Mouse (Mus musculus): ENCODE results near the gene Tdgf1. TPM values are rescaled to one million over a fixed set of nuclear protein-coding genes. Genes with fewer than 3 reads are reported as not detected.

Tdgf1 gene
- polyA plus RNA-seq, 1 experiment from 2014 or later, result 0.63 TPM

DNA sequence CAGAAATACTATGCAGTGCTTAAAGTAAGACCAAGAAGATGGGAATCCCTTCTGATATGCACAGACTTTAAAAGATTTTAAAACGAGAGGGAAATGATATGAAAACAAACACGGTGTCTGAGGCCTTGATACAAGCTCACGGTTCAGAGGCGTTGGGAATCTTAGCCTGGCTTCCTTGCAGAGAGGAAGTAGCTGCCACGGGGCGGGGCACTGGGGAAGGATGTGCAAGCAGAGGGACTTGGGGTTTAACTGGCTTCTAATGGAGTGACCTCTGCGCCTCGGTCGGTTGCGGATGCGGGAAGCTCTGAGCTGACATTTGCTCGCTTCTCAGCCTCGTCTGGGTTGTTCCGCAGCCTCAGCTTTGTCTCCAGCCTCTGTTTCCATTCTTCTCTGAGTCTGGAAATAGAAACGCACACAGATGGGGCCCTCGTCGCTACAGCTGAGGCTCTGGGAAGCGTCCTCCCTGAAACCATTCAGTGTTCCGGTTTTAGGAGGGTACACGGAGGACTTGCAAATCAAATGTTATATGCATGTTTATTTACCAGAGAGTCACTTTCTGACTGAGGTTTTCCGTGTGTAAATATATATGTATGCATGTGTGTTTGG, 31.2 kb downstream of the Tdgf1 start:
- no peak for ATAC-seq (ENCODE audit: low read depth)
- H3K36me3 ChIP-seq (ENCODE audit: control insufficient read depth, insufficient read depth, low read length), result no peaks in the 10 kb centered on the region
- WGBS, result 58% methylated on average over 21 of the region's 21 CpGs
- H3K27me3 ChIP-seq (replicated peaks; ENCODE audit: control insufficient read depth, insufficient read depth, low read length), result no peaks in the 10 kb centered on the region
- no peak overlapping the region for H3K4me3 ChIP-seq (ENCODE audit: low read depth, low read length)
- no peak overlapping the region for H3K9ac ChIP-seq (ENCODE audit: low read depth, low read length)
- H3K4me1 ChIP-seq (ENCODE audit: control insufficient read depth, insufficient read depth, low read length), result no peaks in the 10 kb centered on the region
- H3K4me2 ChIP-seq (ENCODE audit: low read depth, low read length), result no peak overlapping the region
- DNase-seq (ENCODE audit: low spot score), result no peak
- no peak overlapping the region for H3K27ac ChIP-seq (replicated peaks; ENCODE audit: low read depth, low read length)
- no peaks in the 10 kb centered on the region for H3K9me3 ChIP-seq (ENCODE audit: control insufficient read depth, low read length)

DNA sequence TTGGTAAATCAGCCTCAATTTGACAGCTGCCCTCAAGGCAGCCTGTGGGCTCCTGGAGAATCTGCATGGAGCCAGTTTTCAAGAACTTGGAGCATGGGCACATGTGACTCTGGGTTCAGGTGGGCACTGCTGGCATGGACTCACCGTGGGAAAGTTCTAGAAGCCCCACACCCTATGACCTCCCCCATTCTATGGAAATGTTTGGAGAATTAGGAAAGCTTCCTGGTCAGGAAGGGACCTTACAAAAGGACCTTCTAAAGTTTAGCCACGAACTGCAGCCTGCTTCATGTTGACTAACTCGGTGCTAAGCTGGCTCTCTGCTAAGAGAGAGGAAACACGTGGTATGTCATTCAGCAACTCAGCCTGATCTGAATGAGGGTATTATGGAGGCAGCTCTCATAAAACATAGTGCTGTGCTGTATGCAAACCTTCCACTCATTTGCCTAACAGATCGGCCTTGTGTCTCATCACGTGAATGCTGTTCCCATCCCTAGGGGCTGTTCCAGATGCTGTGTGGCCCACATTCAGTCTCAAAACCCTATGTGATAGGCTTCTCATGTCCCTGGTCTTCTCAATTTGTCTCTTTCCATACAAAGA, 36.5 kb downstream of the Tdgf1 start:
- Histone ChIP-seq H3K4me2 (ENCODE audit: low read depth, low read length) (no peak overlapping the region), H3K36me3 (ENCODE audit: control insufficient read depth, insufficient read depth, low read length) (no peaks in the 10 kb centered on the region), H3K9me3 (ENCODE audit: control insufficient read depth, low read length) (no peaks in the 10 kb centered on the region), H3K4me3 (ENCODE audit: low read depth, low read length) (no peak overlapping the region), H3K27me3 (replicated peaks; ENCODE audit: control insufficient read depth, insufficient read depth, low read length) (no peaks in the 10 kb centered on the region), H3K27ac (replicated peaks; ENCODE audit: low read depth, low read length) (no peak overlapping the region), H3K4me1 (ENCODE audit: control insufficient read depth, insufficient read depth, low read length) (no peaks in the 10 kb centered on the region), H3K9ac (ENCODE audit: low read depth, low read length) (no peak overlapping the region)
- WGBS, result 68% methylated on average over 6 of the region's 6 CpGs
- ATAC-seq (ENCODE audit: low read depth) (0 out of 2 replicates have a peak, but pooled peaks have one; percentile 12), DNase-seq (ENCODE audit: low spot score) (peak; percentile 11)

DNA sequence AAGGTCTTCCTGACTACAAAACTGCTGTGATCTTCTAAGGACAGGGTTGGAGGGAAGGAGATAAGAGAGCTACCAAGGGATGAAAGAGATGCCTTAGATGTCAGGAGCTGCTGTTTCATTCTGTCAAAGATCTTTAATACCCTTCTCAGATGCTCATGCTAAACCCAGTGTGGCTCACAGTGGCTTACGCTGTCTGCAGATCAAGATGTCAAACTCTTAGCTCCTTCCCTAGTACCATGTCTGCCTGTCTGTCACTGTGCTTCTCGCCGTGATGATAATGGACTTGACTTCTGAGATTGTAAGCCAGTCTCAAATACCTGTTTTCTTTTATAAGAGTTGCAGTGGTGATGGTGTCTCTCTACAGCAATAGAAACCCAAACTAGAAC, 37.3 kb downstream of the Tdgf1 start:
- H3K27ac ChIP-seq (replicated peaks; ENCODE audit: low read depth, low read length), result no peak overlapping the region
- no peaks in the 10 kb centered on the region for H3K9me3 ChIP-seq (ENCODE audit: control insufficient read depth, low read length)
- no peaks in the 10 kb centered on the region for H3K4me1 ChIP-seq (ENCODE audit: control insufficient read depth, insufficient read depth, low read length)
- DNase-seq (ENCODE audit: low spot score) (no peak), ATAC-seq (ENCODE audit: low read depth) (no peak)
- 97% methylated on average over 3 of the region's 3 CpGs for WGBS
- no peaks in the 10 kb centered on the region for H3K36me3 ChIP-seq (ENCODE audit: control insufficient read depth, insufficient read depth, low read length)
- no peak overlapping the region for H3K9ac ChIP-seq (ENCODE audit: low read depth, low read length)
- no peak overlapping the region for H3K4me3 ChIP-seq (ENCODE audit: low read depth, low read length)
- no peak overlapping the region for H3K4me2 ChIP-seq (ENCODE audit: low read depth, low read length)
- H3K27me3 ChIP-seq (replicated peaks; ENCODE audit: control insufficient read depth, insufficient read depth, low read length), result no peaks in the 10 kb centered on the region

DNA sequence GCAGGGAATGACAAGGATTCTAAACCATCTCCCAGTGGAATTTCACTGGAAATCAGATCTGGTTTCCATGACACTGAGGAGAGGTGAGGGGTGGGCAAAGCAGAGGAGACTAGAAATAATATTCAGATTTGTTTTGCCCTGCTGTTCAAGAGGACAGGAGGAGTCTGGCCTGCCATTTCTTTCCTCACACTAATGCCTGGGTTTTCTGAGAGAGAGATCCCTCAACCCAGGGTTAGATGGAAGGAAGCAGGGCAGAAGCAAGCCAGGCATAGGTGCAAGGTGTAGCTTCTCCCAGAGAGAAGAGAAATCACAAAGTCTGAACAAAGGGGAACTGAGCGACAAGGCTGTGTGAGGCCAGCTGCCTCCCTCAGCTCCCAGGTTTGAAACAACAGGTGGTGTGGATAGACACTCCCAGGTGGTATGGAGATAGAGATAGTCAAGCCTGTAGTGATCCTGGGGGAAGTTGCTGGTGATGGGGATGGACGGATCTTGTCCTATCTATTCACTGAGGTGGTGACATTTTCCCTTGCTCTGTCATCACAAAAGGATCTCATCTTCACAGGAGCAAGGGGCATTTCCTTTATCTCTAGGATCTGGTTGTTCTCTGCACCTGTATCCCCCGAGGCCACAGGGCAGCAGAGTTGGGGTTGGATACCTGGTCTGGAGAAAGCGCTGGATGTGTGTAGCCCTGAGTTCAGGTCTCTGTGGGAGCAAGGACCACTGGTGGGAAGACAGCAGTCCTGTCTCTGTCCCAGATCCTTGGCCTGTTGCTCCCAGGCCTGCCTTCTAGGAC, 37.9 kb downstream of the Tdgf1 start:
- Histone ChIP-seq H3K9ac (ENCODE audit: low read depth, low read length) (no peak overlapping the region), H3K27me3 (replicated peaks; ENCODE audit: control insufficient read depth, insufficient read depth, low read length) (no peaks in the 10 kb centered on the region), H3K36me3 (ENCODE audit: control insufficient read depth, insufficient read depth, low read length) (no peaks in the 10 kb centered on the region), H3K4me3 (ENCODE audit: low read depth, low read length) (no peak overlapping the region), H3K27ac (replicated peaks; ENCODE audit: low read depth, low read length) (no peak overlapping the region), H3K4me2 (ENCODE audit: low read depth, low read length) (no peak overlapping the region), H3K4me1 (ENCODE audit: control insufficient read depth, insufficient read depth, low read length) (no peaks in the 10 kb centered on the region), H3K9me3 (ENCODE audit: control insufficient read depth, low read length) (no peaks in the 10 kb centered on the region)
- WGBS, result 66% methylated on average over 4 of the region's 4 CpGs
- ATAC-seq (ENCODE audit: low read depth), result no peak
- DNase-seq (ENCODE audit: low spot score), result no peak

DNA sequence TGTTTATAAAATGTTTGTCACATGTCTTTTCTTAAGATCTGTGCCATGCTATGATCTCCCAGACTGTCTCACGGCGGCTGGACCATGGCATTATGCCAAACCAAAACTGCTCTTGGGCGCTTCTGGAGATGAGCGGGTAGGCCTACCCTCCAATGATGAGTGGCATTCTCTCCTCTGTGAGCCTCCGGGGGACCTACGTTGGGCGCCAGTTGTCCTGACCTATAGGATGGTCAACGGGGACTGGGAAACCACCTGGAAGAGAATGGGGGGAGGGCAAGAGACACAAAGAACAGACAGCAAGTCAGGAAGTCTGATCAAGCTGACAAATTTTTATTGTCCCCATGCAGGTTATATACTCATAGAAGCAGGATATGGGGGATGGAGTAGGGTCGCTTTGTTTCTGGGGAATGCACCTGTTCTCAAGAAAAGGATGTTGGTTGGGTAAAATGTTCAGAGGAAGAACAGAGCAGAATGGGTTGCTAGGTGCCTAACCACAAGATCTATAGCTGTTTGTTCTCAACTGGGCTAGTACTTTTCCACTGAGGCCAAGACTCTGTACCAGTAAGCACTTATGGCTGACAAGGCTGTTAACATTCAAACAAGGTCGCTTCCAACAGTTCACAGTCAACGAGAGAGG, 38.6 kb downstream of the Tdgf1 start:
- Histone ChIP-seq H3K9me3 (ENCODE audit: control insufficient read depth, low read length) (no peaks in the 10 kb centered on the region), H3K4me1 (ENCODE audit: control insufficient read depth, insufficient read depth, low read length) (no peaks in the 10 kb centered on the region), H3K4me3 (ENCODE audit: low read depth, low read length) (no peak overlapping the region), H3K27ac (replicated peaks; ENCODE audit: low read depth, low read length) (no peak overlapping the region), H3K27me3 (replicated peaks; ENCODE audit: control insufficient read depth, insufficient read depth, low read length) (no peaks in the 10 kb centered on the region), H3K9ac (ENCODE audit: low read depth, low read length) (no peak overlapping the region), H3K4me2 (ENCODE audit: low read depth, low read length) (no peak overlapping the region), H3K36me3 (ENCODE audit: control insufficient read depth, insufficient read depth, low read length) (no peaks in the 10 kb centered on the region)
- DNase-seq (ENCODE audit: low spot score) (no peak), ATAC-seq (ENCODE audit: low read depth) (no peak)
- 87% methylated on average over 11 of the region's 11 CpGs for WGBS

DNA sequence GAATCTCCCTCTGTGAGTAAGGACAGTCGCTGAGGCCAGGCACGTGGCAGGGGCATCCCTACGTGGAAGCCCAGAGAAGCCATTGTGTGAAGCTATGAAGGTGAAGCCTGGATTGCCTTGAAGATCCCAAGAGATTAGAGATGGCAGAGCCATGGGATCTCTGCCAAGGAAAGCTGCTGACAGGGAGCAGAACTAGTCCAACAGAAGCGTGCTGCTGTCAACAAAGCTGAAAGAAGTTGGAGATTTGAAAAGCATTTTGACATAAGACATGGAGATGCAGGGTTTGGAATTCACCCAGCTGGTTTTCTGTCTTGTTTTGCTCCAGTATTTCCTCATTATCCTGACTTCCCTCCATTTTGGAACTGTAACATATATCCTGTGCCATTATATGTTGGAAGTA, 43.7 kb downstream of the Tdgf1 start:
- Histone ChIP-seq H3K9me3 (ENCODE audit: control insufficient read depth, low read length) (no peaks in the 10 kb centered on the region), H3K4me1 (ENCODE audit: control insufficient read depth, insufficient read depth, low read length) (no peaks in the 10 kb centered on the region), H3K36me3 (ENCODE audit: control insufficient read depth, insufficient read depth, low read length) (no peaks in the 10 kb centered on the region), H3K4me2 (ENCODE audit: low read depth, low read length) (no peak overlapping the region), H3K27ac (replicated peaks; ENCODE audit: low read depth, low read length) (no peak overlapping the region), H3K9ac (ENCODE audit: low read depth, low read length) (no peak overlapping the region), H3K27me3 (replicated peaks; ENCODE audit: control insufficient read depth, insufficient read depth, low read length) (no peaks in the 10 kb centered on the region), H3K4me3 (ENCODE audit: low read depth, low read length) (no peak overlapping the region)
- no peak for ATAC-seq (ENCODE audit: low read depth)
- 78% methylated on average over 4 of the region's 4 CpGs for WGBS
- peak; percentile 32 for DNase-seq (ENCODE audit: low spot score)

DNA sequence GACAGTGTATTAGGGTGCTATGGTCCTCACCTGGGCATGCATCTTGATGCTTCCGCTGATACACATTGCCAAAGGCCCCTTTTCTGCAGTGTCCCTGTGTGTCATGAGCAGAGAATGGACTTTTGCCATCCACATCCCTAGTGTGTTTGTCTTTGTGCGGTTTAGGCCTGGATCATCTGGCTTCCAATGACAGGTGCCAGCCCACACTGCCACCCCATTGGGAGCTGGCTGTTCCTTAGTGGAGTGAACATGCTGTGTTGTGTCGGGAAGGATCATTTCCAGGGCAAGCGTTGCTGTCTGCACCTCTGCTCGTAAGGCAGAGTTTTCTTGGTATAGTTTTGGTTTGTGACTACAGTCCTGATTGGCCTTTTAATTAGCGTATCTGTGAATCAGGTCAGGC, 44.8 kb downstream of the Tdgf1 start:
- ATAC-seq (ENCODE audit: low read depth), result no peak
- Histone ChIP-seq H3K4me2 (ENCODE audit: low read depth, low read length) (no peak overlapping the region), H3K9ac (ENCODE audit: low read depth, low read length) (no peak overlapping the region), H3K4me1 (ENCODE audit: control insufficient read depth, insufficient read depth, low read length) (no peaks in the 10 kb centered on the region), H3K9me3 (ENCODE audit: control insufficient read depth, low read length) (no peaks in the 10 kb centered on the region), H3K27ac (replicated peaks; ENCODE audit: low read depth, low read length) (no peak overlapping the region), H3K4me3 (ENCODE audit: low read depth, low read length) (no peak overlapping the region), H3K36me3 (ENCODE audit: control insufficient read depth, insufficient read depth, low read length) (no peaks in the 10 kb centered on the region), H3K27me3 (replicated peaks; ENCODE audit: control insufficient read depth, insufficient read depth, low read length) (no peaks in the 10 kb centered on the region)
- WGBS, result 88% methylated on average over 6 of the region's 6 CpGs
- DNase-seq (ENCODE audit: low spot score), result no peak

DNA sequence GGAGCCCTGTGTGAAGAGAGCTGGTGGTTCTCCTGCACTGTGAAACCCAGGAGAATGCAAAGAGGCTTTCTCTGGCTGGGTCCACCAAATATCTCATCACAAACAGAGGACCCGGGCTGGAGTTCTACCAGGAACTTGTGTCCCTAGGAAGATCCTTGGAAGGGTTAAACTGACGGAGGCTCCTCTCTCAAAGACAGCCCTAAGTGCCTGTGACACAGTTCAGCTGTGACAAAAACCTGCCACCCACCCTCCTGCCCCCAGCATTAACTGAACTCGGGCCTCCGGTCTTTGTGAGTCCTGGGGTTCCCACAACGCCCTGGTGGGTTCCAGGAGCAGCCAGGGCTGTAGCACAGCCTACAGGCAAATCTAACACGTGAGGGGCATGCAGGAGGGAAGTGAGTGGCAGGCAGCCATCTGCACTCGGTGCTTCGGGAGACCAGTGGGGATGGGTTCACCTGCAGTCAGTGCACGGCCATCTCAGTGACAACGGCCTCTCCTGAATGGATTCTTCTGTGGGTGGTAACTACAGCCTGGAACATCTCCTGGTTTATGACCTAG, 46.4 kb downstream of the Tdgf1 start:
- 54% methylated on average over 10 of the region's 10 CpGs for WGBS
- H3K27me3 ChIP-seq (replicated peaks; ENCODE audit: control insufficient read depth, insufficient read depth, low read length), result no peaks in the 10 kb centered on the region
- no peak for DNase-seq (ENCODE audit: low spot score)

More for the DNA sequence above, 46.4 kb downstream of the Tdgf1 start:
- H3K36me3 ChIP-seq (ENCODE audit: control insufficient read depth, insufficient read depth, low read length), result no peaks in the 10 kb centered on the region
- H3K4me2 ChIP-seq (ENCODE audit: low read depth, low read length), result no peak overlapping the region
- no peak overlapping the region for H3K9ac ChIP-seq (ENCODE audit: low read depth, low read length)
- H3K4me1 ChIP-seq (ENCODE audit: control insufficient read depth, insufficient read depth, low read length), result no peaks in the 10 kb centered on the region
- no peaks in the 10 kb centered on the region for H3K9me3 ChIP-seq (ENCODE audit: control insufficient read depth, low read length)
- H3K27ac ChIP-seq (replicated peaks; ENCODE audit: low read depth, low read length), result no peak overlapping the region
- ATAC-seq (ENCODE audit: low read depth), result no peak
- H3K4me3 ChIP-seq (ENCODE audit: low read depth, low read length), result no peak overlapping the region
